Mouse (Mus musculus) adrenal gland, postnatal 36 days (tissue): ENCODE results near the gene Phtf2. TPM values are rescaled to one million over a fixed set of nuclear protein-coding genes. Genes with fewer than 3 reads are reported as not detected.
"Not testable (repeated sequence)": the region's sequence is repeated elsewhere in the genome, so short reads cannot be mapped to it uniquely, and the experiment has no call there.

Experiments used
- DNase-seq, 2 experiments: peaks; one replicate each; pipeline ENCODE4 v3.0.0; 2021; ENCODE audit warnings: mixed read lengths in 1 of 2
- total RNA-seq, 2 experiments: library from RNA; stranded (reverse); gene quantifications; 2 replicates each; pipeline ENCODE4 v1.2.3; 2021

Phtf2 gene
- total RNA-seq, 2 experiments from 2014 or later: 10.0 to 10.9 TPM

GRCm38 (mm10) chr5:20773341-20773740 is 108.6 kb downstream of the Phtf2 start:
- DNase-seq: peak in 1 of 2 experiments; percentile 19

DNA sequence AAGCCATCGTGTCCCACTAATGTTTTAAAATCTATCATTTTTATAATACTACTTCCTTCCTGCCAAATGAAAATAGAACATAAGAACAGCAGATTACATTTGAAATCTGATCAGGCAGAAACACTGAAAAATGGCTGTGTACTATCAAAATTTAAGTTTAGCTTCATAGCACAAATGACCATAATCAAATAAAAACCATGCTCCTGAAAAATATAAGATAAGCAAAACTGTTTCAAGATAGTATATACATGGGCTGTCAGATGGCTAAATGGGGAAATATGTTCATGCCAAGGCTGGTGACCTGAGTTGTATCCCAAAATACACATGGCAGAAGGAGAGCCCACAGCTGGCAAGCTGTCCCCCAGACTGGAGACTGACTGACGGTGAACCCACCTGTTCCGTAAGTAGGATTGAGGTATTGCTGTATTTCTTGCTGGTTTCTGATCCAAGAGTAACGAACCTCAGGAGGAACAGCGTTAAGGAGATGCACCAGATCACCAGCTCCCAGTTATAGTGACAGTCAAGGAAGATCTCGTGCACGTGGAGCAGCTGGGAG is 116.5 kb downstream of the Phtf2 start:
- DNase-seq: no peak

DNA sequence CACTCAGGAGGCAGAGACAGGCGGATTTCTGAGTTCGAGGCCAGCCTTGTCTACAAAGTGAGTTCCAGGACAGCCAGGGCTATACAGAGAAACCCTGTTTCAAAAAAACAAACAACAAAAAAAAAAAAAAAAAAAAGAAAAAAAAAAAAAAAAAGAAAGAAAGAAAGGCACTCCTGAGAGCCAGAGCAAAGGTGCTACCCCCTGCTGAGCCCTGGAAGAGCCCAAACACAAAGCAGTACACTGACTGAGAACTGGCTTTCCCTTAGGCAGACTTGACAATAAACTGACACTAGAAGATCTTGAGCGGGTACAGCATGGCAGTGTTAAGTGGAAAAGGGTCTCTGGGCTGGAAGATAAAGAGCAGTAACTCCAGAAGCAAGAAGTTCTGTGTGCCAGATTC is 119.5 kb downstream of the Phtf2 start:
- DNase-seq: not testable (repeated sequence)

GRCm38 (mm10) chr5:20760368-20761162 is 121.4 kb downstream of the Phtf2 start:
- DNase-seq: peak in 1 of 2 experiments; percentile 13

DNA sequence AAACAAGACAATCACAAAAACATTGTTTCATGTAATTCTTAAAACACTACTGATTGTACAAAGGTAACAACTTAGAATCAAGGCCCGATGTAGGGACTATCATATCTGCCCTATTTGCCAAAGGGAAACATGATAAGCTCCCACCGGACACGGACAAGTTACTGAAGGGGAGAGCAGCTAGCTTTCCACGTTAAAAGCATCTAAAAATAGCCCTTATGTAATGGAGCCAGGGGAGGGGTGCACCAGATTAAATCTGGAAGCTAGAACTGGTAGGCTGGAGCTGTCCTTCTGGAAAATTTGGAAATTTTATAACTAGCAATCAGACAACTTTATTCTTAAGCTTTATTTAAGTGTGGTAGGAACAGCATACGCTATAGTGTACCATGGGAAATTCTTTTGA is 122.2 kb downstream of the Phtf2 start:
- no peak for DNase-seq

DNA sequence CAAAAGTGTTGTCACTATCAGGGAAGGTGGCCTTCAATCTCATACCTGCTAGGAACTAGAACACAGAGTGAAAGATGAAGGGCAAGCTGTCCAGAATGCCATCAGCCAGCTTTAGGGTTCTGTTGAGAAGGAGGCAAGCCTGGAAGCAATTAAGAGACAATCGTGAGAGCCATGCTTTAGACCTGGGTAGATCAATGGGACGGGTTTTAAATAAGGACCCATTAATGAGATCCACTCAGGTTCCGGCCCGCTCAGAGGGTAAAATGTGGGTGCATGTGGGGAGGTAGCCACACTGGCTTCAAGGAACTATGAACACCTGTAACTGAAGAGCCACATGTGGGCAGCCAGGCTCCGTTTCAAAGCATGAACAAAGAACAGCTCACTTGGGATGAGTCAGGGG is 128.0 kb downstream of the Phtf2 start:
- DNase-seq: no peak

- DNase-seq: no peak
Measured at GRCm38 (mm10) chr5:20753096-20753495, 128.8 kb downstream of the Phtf2 start.

GRCm38 (mm10) chr5:20751696-20752095 is 130.2 kb downstream of the Phtf2 start:
- DNase-seq: peak in 1 of 2 experiments; percentile 3

- DNase-seq: no peak
Measured at GRCm38 (mm10) chr5:20751000-20751399, 130.9 kb downstream of the Phtf2 start.

DNA sequence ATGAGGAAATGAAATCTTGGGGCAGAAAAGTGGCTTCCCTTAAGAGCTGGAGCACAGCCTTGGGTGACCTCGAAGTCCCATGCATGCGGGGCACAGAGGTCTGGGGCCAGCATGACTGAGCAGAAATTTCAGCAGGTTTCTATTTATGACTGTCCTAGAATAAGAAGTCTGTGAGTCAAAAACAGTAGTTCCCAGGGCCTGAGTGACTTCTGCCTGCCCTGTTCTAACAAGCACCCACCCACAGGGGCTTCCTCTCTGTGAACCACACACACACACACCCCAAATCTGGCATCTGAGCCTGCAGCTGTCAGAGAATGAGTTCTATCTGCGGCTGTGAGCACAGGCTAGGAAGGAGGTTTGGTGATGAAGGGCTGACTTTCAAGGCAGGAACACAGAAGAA is 132.4 kb downstream of the Phtf2 start:
- no peak for DNase-seq

DNA sequence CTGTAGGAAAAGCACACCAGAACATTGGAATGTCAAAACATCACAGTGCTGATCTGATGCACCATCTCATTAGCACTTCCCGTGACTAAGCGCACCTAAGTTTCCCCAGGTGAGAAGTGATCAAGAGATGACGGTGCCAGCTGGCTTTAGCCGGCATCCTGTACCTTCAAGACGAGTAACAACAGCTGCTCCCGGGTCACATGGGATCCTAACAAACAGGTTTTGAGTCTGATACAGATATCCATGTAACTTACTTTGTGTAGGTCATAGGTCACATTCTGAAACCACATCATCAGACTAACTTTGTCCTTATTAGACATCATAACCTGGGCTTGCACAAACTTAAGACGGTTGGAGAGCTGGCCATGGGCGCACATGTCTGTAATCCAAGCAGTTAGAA is 133.1 kb downstream of the Phtf2 start:
- DNase-seq: no peak

GRCm38 (mm10) chr5:20748142-20748541 is 133.8 kb downstream of the Phtf2 start:
- no peak for DNase-seq

DNA sequence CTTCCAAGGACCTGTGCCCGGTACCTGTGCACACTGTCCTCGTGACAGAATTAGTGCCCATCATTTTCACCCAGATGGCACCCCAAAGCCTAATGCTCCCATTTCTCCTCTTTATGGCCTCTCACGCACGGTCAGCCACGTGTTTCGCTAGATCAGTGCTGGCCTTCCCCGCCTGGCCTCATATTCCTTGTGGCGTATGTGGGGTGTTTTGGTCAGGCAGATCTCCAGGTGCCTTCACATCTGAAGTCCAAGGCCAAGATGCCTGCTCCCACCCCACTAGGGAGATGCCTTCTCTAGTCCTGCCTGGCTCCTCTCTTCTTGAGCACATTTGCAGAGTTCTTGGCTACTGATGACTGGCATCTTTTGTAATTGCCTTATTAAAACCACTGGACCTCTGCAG is 140.0 kb downstream of the Phtf2 start:
- DNase-seq: no peak

GRCm38 (mm10) chr5:20741193-20741592 is 140.7 kb downstream of the Phtf2 start:
- no peak for DNase-seq

GRCm38 (mm10) chr5:20738795-20739194 is 143.1 kb downstream of the Phtf2 start:
- DNase-seq: peak in 1 of 2 experiments; percentile 23

DNA sequence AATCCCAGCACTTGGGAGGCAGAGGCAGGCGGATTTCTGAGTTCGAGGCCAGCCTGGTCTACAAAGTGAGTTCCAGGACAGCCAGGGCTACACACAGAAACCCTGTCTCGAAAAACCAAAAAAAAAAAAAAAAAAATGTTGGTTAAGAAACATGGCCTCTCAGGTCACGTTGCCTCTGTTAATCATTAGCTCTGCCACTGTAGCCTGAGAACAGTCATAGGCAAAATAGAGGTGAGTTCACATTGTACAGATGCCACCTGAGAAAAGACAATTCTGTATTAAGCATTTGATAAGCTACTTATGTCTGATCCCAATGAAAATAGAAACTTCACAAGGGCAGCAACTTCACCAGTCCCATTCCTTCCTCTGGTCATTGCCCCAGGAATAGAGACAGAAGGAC is 158.7 kb downstream of the Phtf2 start:
- not testable (repeated sequence) for DNase-seq

DNA sequence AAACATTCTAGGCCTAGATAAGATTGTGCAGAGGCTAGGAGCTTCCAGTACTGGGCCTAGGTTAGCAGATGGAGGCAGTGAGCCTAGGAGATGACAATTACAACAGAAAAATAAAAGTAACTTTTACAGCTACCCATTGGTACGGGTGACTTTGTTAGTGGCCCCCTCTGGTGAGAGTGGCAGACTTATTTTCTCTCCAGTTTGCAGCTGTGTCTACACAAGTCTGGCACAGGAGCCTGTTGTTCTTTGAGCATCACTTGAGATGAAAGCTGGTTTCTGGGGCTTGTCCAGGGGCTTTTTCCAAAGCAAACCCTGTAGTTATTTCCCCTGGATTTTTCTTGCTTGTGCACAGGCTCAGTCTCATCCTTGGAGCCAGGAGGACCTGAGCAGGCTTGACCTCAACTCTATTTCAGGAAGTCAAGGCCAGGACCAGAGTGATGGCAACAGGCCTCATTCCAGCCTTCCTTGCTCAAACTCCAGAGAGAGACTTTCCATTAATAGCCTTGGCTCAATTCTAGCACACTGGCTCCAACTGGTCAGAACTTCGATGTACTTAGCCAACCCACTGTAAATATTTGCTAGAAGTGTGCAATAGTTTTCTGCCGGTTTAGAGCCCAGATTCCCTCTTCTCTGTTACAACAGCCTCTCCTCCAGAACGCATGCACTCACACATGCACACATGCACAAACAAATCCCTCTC is 161.6 kb downstream of the Phtf2 start:
- peak in 1 of 2 experiments; percentile 24 for DNase-seq

DNA sequence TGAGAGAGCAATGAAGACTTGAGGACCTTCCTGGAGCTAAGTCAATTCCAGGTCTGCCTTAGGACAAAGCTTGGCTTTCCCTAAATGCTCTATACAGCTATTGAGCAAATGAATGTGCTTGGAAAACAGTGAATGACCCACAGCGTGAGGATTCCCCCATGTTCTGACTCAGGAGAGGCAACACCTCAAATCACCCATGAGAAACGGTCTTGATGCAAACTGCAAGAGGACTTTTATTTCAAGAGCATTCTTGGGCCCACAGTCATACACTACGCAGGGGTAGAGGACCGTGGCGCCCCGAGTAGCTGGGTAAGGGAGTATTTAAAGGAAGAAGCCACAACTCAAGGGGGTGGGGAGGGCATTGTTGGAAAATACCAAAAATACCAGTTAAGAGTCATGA is 165.9 kb downstream of the Phtf2 start:
- DNase-seq: not testable (repeated sequence)

DNA sequence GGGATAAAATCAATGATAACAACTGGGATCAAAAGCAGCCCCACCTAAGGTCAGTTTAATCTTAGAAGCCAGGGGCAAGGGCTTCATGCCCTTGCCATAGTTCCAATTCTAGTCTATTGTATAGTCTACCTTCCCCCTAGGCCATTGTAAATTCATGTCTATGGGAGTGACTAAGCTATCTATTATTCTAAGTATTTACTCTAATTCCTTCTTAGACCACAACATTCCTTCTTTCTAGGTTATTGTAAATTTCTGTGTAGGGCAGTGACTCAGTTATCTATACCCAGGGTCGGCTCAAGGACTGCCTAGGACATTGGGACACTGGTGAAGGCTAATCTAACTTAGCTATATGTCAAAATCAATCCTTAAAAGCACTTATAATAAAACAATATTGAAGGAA is 167.3 kb downstream of the Phtf2 start:
- DNase-seq: not testable (repeated sequence)

- not testable (repeated sequence) for DNase-seq
Measured at GRCm38 (mm10) chr5:20710845-20711244, 171.1 kb downstream of the Phtf2 start.
